Mouse (Mus musculus) fibroblast of lung, adult 2 months (primary cell): ENCODE measurements around the gene H2-Q1.
"Not testable (repeated sequence)": the region's sequence is repeated elsewhere in the genome, so short reads cannot be mapped to it uniquely, and the experiment has no call there.

ENCODE experiments used
- DNase-seq: peaks from one replicate; pipeline ENCODE4 v3.0.0-alpha.2; 2011; ENCODE audit warnings: low read depth

The H2-Q1 gene

GRCm38 (mm10) chr17:35342711-35343476 lies 22.7 kb downstream of the H2-Q1 start:
- no peak for DNase-seq

GRCm38 (mm10) chr17:35347659-35348058 lies 27.5 kb downstream of the H2-Q1 start:
- DNase-seq, result not testable (repeated sequence)

GRCm38 (mm10) chr17:35353275-35353674 lies 33.1 kb downstream of the H2-Q1 start:
- not testable (repeated sequence) for DNase-seq

GRCm38 (mm10) chr17:35354071-35354470 lies 33.9 kb downstream of the H2-Q1 start:
- no peak for DNase-seq

- DNase-seq, result no peak
Measured at GRCm38 (mm10) chr17:35357086-35357485, 36.9 kb downstream of the H2-Q1 start.

GRCm38 (mm10) chr17:35358763-35359469 lies 38.7 kb downstream of the H2-Q1 start:
- no peak for DNase-seq

- DNase-seq, result no peak
Measured at GRCm38 (mm10) chr17:35359470-35359862, 39.3 kb downstream of the H2-Q1 start.
